Mouse (Mus musculus) liver, embryonic 13.5 days (tissue): ENCODE data around the gene Lonp2. TPM values are rescaled to one million over a fixed set of nuclear protein-coding genes. Genes with fewer than 3 reads are reported as not detected.
A peak's percentile ranks its signal among the peaks of the same experiment; 100 is the strongest.

Experiments used
- ATAC-seq: fragments of 200-750 bp; cut with Nextera tagmentation; 2 replicates; pipeline ENCODE4 v1.8.0; 2017; ENCODE audit warnings: low read depth, mild to moderate bottlenecking, moderate number of reproducible peaks, moderate library complexity
- DNase-seq: peaks from one replicate; pipeline ENCODE4 v3.0.0; 2022
- H3K27ac ChIP-seq: fragments of 300-500 bp; sonication (generic); 2 replicates; pipeline ENCODE4 v1.5.1; 2015; ENCODE audit warnings: moderate library complexity, mild to moderate bottlenecking, inconsistent platforms
- H3K27me3 ChIP-seq: fragments of 300-500 bp; sonication (generic); 2 replicates; pipeline ENCODE4 v1.6.1; 2015; ENCODE audit warnings: mild to moderate bottlenecking, inconsistent platforms
- H3K36me3 ChIP-seq: fragments of 300-500 bp; sonication (generic); 2 replicates; pipeline ENCODE4 v1.6.1; 2015; ENCODE audit warnings: mild to moderate bottlenecking, inconsistent platforms
- H3K4me1 ChIP-seq: fragments of 300-500 bp; sonication (generic); replicated peaks from 2 replicates; pipeline ENCODE4 v1.6.1; 2015; ENCODE audit warnings: inconsistent platforms
- H3K4me2 ChIP-seq: fragments of 300-500 bp; sonication (generic); 2 replicates; pipeline ENCODE4 v1.6.1; 2015; ENCODE audit warnings: inconsistent platforms, mild to moderate bottlenecking, moderate library complexity
- H3K4me3 ChIP-seq: fragments of 300-500 bp; sonication (generic); replicated peaks from 2 replicates; pipeline ENCODE4 v1.5.1; 2015; ENCODE audit warnings: mild to moderate bottlenecking, inconsistent platforms
- H3K9ac ChIP-seq: fragments of 300-500 bp; sonication (generic); 2 replicates; pipeline ENCODE4 v1.6.1; 2015; ENCODE audit warnings: mild to moderate bottlenecking, inconsistent platforms
- H3K9me3 ChIP-seq: fragments of 300-500 bp; sonication (generic); replicated peaks from 2 replicates; pipeline ENCODE4 v1.6.1; 2016; ENCODE audit warnings: inconsistent platforms
- WGBS: fragments of 180-500 bp; shearing (Covaris S2); methylation state at CpG from one replicate; pipeline ENCODE4 v1.1.7; 2015; ENCODE audit not compliant: insufficient replicate concordance; 5-methylcytosine and 5-hydroxymethylcytosine counted together
- polyA plus RNA-seq: library from polyadenylated mRNA; unstranded; fragments of >200 nt; fragmentation: Nextera tagmentation; extraction: Ambion mirVana; gene quantifications from 2 replicates; pipeline ENCODE4 v1.2.1, GENCODE M21; 2015

Lonp2 gene
- polyA plus RNA-seq, 1 experiment from 2014 or later: 34.5 TPM

GRCm38 (mm10) chr8:86756948-86757733, 133.3 kb downstream of the Lonp2 start:
- ATAC-seq (no peak), DNase-seq (no peak)

GRCm38 (mm10) chr8:86758651-86759050, 134.8 kb downstream of the Lonp2 start:
- Histone ChIP-seq H3K4me1 (peaks cover 31% of the 10 kb centered on the region), H3K4me3 (no peak overlapping the region), H3K9ac (no peak overlapping the region), H3K4me2 (no peak overlapping the region), H3K27me3 (peaks cover 31% of the 10 kb centered on the region), H3K27ac (peak overlapping the region; percentile 77), H3K9me3 (no peaks in the 10 kb centered on the region), H3K36me3 (no peaks in the 10 kb centered on the region)
- ATAC-seq (peak; percentile 57), DNase-seq (no peak)
- WGBS: 34% methylated on average over 3 of the region's 3 CpGs

More at GRCm38 (mm10) chr8:86756948-86757733, 133.3 kb downstream of the Lonp2 start:
- H3K9ac ChIP-seq: no peak overlapping the region
- H3K9me3 ChIP-seq: no peaks in the 10 kb centered on the region
- H3K4me1 ChIP-seq: peaks cover 31% of the 10 kb centered on the region
- 0 out of 2 replicates have a peak overlapping the region, but pooled peaks have one; percentile 13 for H3K4me2 ChIP-seq
- H3K4me3 ChIP-seq: no peak overlapping the region
- no peak overlapping the region for H3K27ac ChIP-seq
- H3K27me3 ChIP-seq: peaks cover 22% of the 10 kb centered on the region
- H3K36me3 ChIP-seq: no peaks in the 10 kb centered on the region
- 34% methylated on average over 23 of the region's 23 CpGs for WGBS

- Histone ChIP-seq H3K27ac (peak overlapping the region; percentile 77), H3K4me1 (peaks cover 31% of the 10 kb centered on the region), H3K27me3 (peaks cover 33% of the 10 kb centered on the region), H3K4me2 (0 out of 2 replicates have a peak overlapping the region, but pooled peaks have one; percentile 4), H3K36me3 (no peaks in the 10 kb centered on the region), H3K9me3 (no peaks in the 10 kb centered on the region), H3K9ac (peak overlapping the region; percentile 18; the same call in 1 of the 2 replicates), H3K4me3 (no peak overlapping the region)
- 8% methylated on average over 4 of the region's 4 CpGs for WGBS
- DNase-seq (no peak), ATAC-seq (peak; percentile 93)
These were observed 135.2 kb downstream of the Lonp2 start for GRCm38 (mm10) chr8:86759090-86759491.

GRCm38 (mm10) chr8:86760746-86761145, 136.9 kb downstream of the Lonp2 start:
- Histone ChIP-seq H3K4me3 (no peak overlapping the region), H3K9ac (no peak overlapping the region), H3K4me1 (peaks cover 45% of the 10 kb centered on the region), H3K27me3 (peaks cover 34% of the 10 kb centered on the region), H3K9me3 (no peaks in the 10 kb centered on the region), H3K36me3 (no peaks in the 10 kb centered on the region), H3K27ac (no peak overlapping the region), H3K4me2 (no peak overlapping the region)
- 67% methylated on average over 6 of the region's 6 CpGs for WGBS
- DNase-seq (no peak), ATAC-seq (no peak)

- Histone ChIP-seq H3K27ac (no peak overlapping the region), H3K9me3 (no peaks in the 10 kb centered on the region), H3K4me1 (peaks cover 47% of the 10 kb centered on the region), H3K27me3 (peaks cover 32% of the 10 kb centered on the region), H3K36me3 (no peaks in the 10 kb centered on the region), H3K9ac (no peak overlapping the region), H3K4me2 (no peak overlapping the region), H3K4me3 (no peak overlapping the region)
- WGBS: 69% methylated on average over 5 of the region's 5 CpGs
- DNase-seq (no peak), ATAC-seq (no peak)
These were observed 139.0 kb downstream of the Lonp2 start for GRCm38 (mm10) chr8:86762806-86763205.

GRCm38 (mm10) chr8:86765155-86765554, 141.3 kb downstream of the Lonp2 start:
- Histone ChIP-seq H3K4me2 (peak overlapping the region; percentile 32), H3K9me3 (no peaks in the 10 kb centered on the region), H3K36me3 (no peaks in the 10 kb centered on the region), H3K9ac (no peak overlapping the region), H3K4me1 (peaks cover 24% of the 10 kb centered on the region), H3K27ac (no peak overlapping the region), H3K27me3 (peaks cover 27% of the 10 kb centered on the region), H3K4me3 (no peak overlapping the region)
- ATAC-seq: peak; percentile 90
- WGBS: 43% methylated on average over 10 of the region's 10 CpGs
- DNase-seq: peak; percentile 58

- Histone ChIP-seq H3K27ac (no peak overlapping the region), H3K27me3 (peaks cover 27% of the 10 kb centered on the region)
- 81% methylated on average over 8 of the region's 8 CpGs for WGBS
These were observed 141.8 kb downstream of the Lonp2 start for GRCm38 (mm10) chr8:86765669-86766068.

GRCm38 (mm10) chr8:86766548-86767211, 142.8 kb downstream of the Lonp2 start:
- no peak overlapping the region for H3K9ac ChIP-seq
- H3K27ac ChIP-seq: no peak overlapping the region
- H3K4me3 ChIP-seq: no peak overlapping the region
- peaks cover 23% of the 10 kb centered on the region for H3K4me1 ChIP-seq
- ATAC-seq (no peak), DNase-seq (no peak)
- H3K36me3 ChIP-seq: no peaks in the 10 kb centered on the region
- 82% methylated on average over 9 of the region's 9 CpGs for WGBS
- H3K9me3 ChIP-seq: no peaks in the 10 kb centered on the region
- peaks cover 32% of the 10 kb centered on the region for H3K27me3 ChIP-seq
- no peak overlapping the region for H3K4me2 ChIP-seq

More at GRCm38 (mm10) chr8:86765669-86766068, 141.8 kb downstream of the Lonp2 start:
- DNase-seq (no peak), ATAC-seq (no peak)
- Histone ChIP-seq H3K4me2 (peak overlapping the region; percentile 32), H3K4me1 (peaks cover 23% of the 10 kb centered on the region), H3K9ac (no peak overlapping the region), H3K36me3 (no peaks in the 10 kb centered on the region), H3K4me3 (no peak overlapping the region), H3K9me3 (no peaks in the 10 kb centered on the region)

- Histone ChIP-seq H3K36me3 (no peaks in the 10 kb centered on the region), H3K27me3 (peaks cover 19% of the 10 kb centered on the region), H3K4me1 (peaks cover 23% of the 10 kb centered on the region), H3K9me3 (no peaks in the 10 kb centered on the region), H3K4me3 (no peak overlapping the region), H3K9ac (no peak overlapping the region), H3K27ac (no peak overlapping the region), H3K4me2 (no peak overlapping the region)
- ATAC-seq (no peak), DNase-seq (no peak)
- WGBS: 54% methylated on average over 5 of the region's 5 CpGs
These were observed 144.7 kb downstream of the Lonp2 start for GRCm38 (mm10) chr8:86768499-86768898.

GRCm38 (mm10) chr8:86769945-86770715, 146.3 kb downstream of the Lonp2 start:
- DNase-seq (no peak), ATAC-seq (no peak)
- H3K9me3 ChIP-seq: no peaks in the 10 kb centered on the region
- no peak overlapping the region for H3K27ac ChIP-seq
- H3K36me3 ChIP-seq: no peaks in the 10 kb centered on the region
- H3K4me3 ChIP-seq: no peak overlapping the region
- H3K4me1 ChIP-seq: peaks cover 16% of the 10 kb centered on the region
- H3K27me3 ChIP-seq: peaks cover 14% of the 10 kb centered on the region
- no peak overlapping the region for H3K9ac ChIP-seq
- WGBS: 61% methylated on average over 1 of the region's 1 CpGs
- no peak overlapping the region for H3K4me2 ChIP-seq
